ENCODE assay signal across 23 mouse cellular contexts in genomic region chr8:26630544-26630943, GRCm38 (mm10).
DNase-seq lines count a peak whose midpoint lies in the region; ATAC-seq and TF ChIP-seq lines count a peak whose summit lies in the region.
"Had no signal": no experiment of that assay in that cellular context is flagged by ENCODE, and none has a peak within 500 bp of the region (broad histone marks: within the 10 kb centered on the region; RNA-seq: fewer than 3 reads in every experiment).

No protein-coding gene starts in this region.

- DNase-seq in 3T3-L1 (ENCODE audit: low read depth, low spot score) (peak; percentile 13), 416B (ENCODE audit: low read depth) (peak; percentile 7)
- DNase-seq in urinary bladder, postnatal 10 days (ENCODE audit: low spot score), result no peak
- no peak for DNase-seq in embryo, embryonic 10 days (ENCODE audit: low spot score)
- DNase-seq: adrenal gland, adult 8-10 months; adrenal gland, postnatal 36 days; B cell, adult 2 months; cerebellum, adult 18-20 months; cerebellum, adult 9-10 months; cerebellum, postnatal 36 days; gastrocnemius, postnatal 10 days; gastrocnemius, postnatal 36 days had no signal

- H3ac ChIP-seq in myocyte (ENCODE audit: control insufficient read depth, insufficient read length), result no peak overlapping the region

- peak; percentile 75 for ATAC-seq in granulocyte monocyte progenitor cell, adult 5-6 weeks (replicated peaks; ENCODE audit: poor library complexity, severe bottlenecking)
- ATAC-seq: activated CD4-positive, CD25-positive, alpha-beta regulatory T cell, adult 4 months; CD4-positive, CD25-positive, alpha-beta regulatory T cell, adult 4 months; forebrain, embryonic 13.5 days; forebrain, embryonic 16.5 days; intestine, embryonic 16.5 days had no signal

- H3K4me2 ChIP-seq in myocyte (ENCODE audit: low read depth), result no peak overlapping the region
- H3K4me2 ChIP-seq: forebrain, embryonic 13.5 days; heart, embryonic 11.5 days; hindbrain, embryonic 12.5 days; hindbrain, embryonic 15.5 days had no signal

- no peak overlapping the region for H3K4me3 ChIP-seq in myocyte
- H3K4me3 ChIP-seq: forebrain, embryonic 10.5 days; forebrain, embryonic 13.5 days; hindbrain, embryonic 12.5 days; hindbrain, embryonic 15.5 days had no signal

- H3K36me3 ChIP-seq in myocyte (ENCODE audit: control insufficient read depth, insufficient read depth), result no peaks in the 10 kb centered on the region
- H3K36me3 ChIP-seq: forebrain, embryonic 10.5 days; hindbrain, embryonic 12.5 days; hindbrain, embryonic 15.5 days had no signal

- TF ChIP-seq POLR2A in myocyte (IDR thresholded peaks at IDR 0.05; ENCODE audit: insufficient read length, low read depth), result no peak

- no peaks in the 10 kb centered on the region for H3K27me3 ChIP-seq in myocyte (ENCODE audit: control insufficient read depth, insufficient read depth, insufficient read length)
- H3K27me3 ChIP-seq: forebrain, embryonic 13.5 days; hindbrain, embryonic 15.5 days had no signal

- H3K79me2 ChIP-seq in myocyte (ENCODE audit: control insufficient read depth, insufficient read depth), result no peaks in the 10 kb centered on the region

TF ChIP-seq in myocyte, 11 proteins besides CTCF, POLR2A, EP300 and RAD21:
- TF ChIP-seq MYOG (IDR thresholded peaks at IDR 0.05; ENCODE audit: control insufficient read depth in 1 of 3, insufficient read depth in 1 of 3, insufficient read length in 2 of 3, low read depth in 2 of 3), result no peak
- TF ChIP-seq E2F4 (IDR thresholded peaks at IDR 0.05; ENCODE audit: insufficient read depth), result no peak
- TF ChIP-seq MYOD1 (IDR thresholded peaks at IDR 0.05; ENCODE audit: control insufficient read depth in 1 of 3, insufficient read length in 2 of 3, low read depth in 2 of 3), result no peak
- TF ChIP-seq CEBPB (IDR thresholded peaks at IDR 0.05; ENCODE audit: insufficient read depth, poor library complexity, severe bottlenecking), result peak; percentile 60; the same call in 1 of the 2 replicates
- no peak for TF ChIP-seq SRF (IDR thresholded peaks at IDR 0.05; ENCODE audit: control insufficient read depth, insufficient read length, low read depth)
- TF ChIP-seq TCF12 (IDR thresholded peaks at IDR 0.05; ENCODE audit: insufficient read depth, poor library complexity, severe bottlenecking), result no peak
- TF ChIP-seq POLR2AphosphoS2 (IDR thresholded peaks at IDR 0.05; ENCODE audit: insufficient read length, low read depth), result no peak
- peak; percentile 31 for TF ChIP-seq USF1 (IDR thresholded peaks at IDR 0.05; ENCODE audit: low read depth)
- TF ChIP-seq TCF3 (IDR thresholded peaks at IDR 0.05; ENCODE audit: insufficient read length, low read depth), result no peak
- TF ChIP-seq REST (IDR thresholded peaks at IDR 0.05; ENCODE audit: insufficient read depth, insufficient read length), result no peak
TF ChIP-seq in myocyte: peak in this region for 2.

Comparison
In these comparisons a context has a peak if more than half of its experiments do, and no peak if none do; other contexts are left out.
1. DNase-seq: peak in 3T3-L1 (single experiment) and 416B (single experiment); none in urinary bladder, postnatal 10 days (single experiment) and embryo, embryonic 10 days (single experiment).